Mouse (Mus musculus) limb, embryonic 14.5 days (tissue): Measurements from ENCODE around the gene Mgat3. TPM values are rescaled to one million over a fixed set of nuclear protein-coding genes. Genes with fewer than 3 reads are reported as not detected.

ENCODE experiments used
- ATAC-seq: fragments of 200-750 bp; cut with Nextera tagmentation; 2 replicates; pipeline ENCODE4 v1.8.0; 2017; ENCODE audit warnings: low read depth, moderate number of reproducible peaks, moderate TSS enrichment; ENCODE audit not compliant: low FRiP score
- DNase-seq: peaks from one replicate; pipeline ENCODE4 v3.0.0-alpha.2; 2015; ENCODE audit warnings: low spot score
- H3K27ac ChIP-seq: fragments of 300-500 bp; sonication (generic); replicated peaks from 2 replicates; pipeline ENCODE4 v1.5.1; 2014; ENCODE audit warnings: low read depth, mild to moderate bottlenecking, low read length, moderate library complexity, mixed read lengths
- H3K27me3 ChIP-seq: fragments of 300-500 bp; sonication (generic); 2 replicates; pipeline ENCODE4 v1.6.1; 2014; ENCODE audit warnings: low read length, mixed read lengths; ENCODE audit not compliant: control insufficient read depth, insufficient read depth
- H3K36me3 ChIP-seq: fragments of 300-500 bp; sonication (generic); 2 replicates; pipeline ENCODE4 v1.6.1; 2014; ENCODE audit warnings: mild to moderate bottlenecking, low read length, moderate library complexity, mixed read lengths; ENCODE audit not compliant: control insufficient read depth, insufficient read depth
- H3K4me1 ChIP-seq: fragments of 300-500 bp; sonication (generic); 2 replicates; pipeline ENCODE4 v1.6.1; 2014; ENCODE audit warnings: antibody characterized with exemption, low read length, mixed read lengths; ENCODE audit not compliant: control insufficient read depth, insufficient read depth
- H3K4me2 ChIP-seq: fragments of 300-500 bp; sonication (generic); replicated peaks from 2 replicates; pipeline ENCODE4 v1.6.1; 2014; ENCODE audit warnings: low read depth, mild to moderate bottlenecking, low read length, moderate library complexity; ENCODE audit not compliant: severe bottlenecking
- H3K4me3 ChIP-seq: fragments of 300-500 bp; sonication (generic); replicated peaks from 2 replicates; pipeline ENCODE4 v1.5.1; 2014; ENCODE audit warnings: low read length
- H3K9ac ChIP-seq: fragments of 300-500 bp; sonication (generic); 2 replicates; pipeline ENCODE4 v1.6.1; 2014; ENCODE audit warnings: mild to moderate bottlenecking, low read depth, low read length, moderate library complexity; ENCODE audit not compliant: severe bottlenecking
- H3K9me3 ChIP-seq: fragments of 300-500 bp; sonication (generic); 2 replicates; pipeline ENCODE4 v1.6.1; 2016; ENCODE audit warnings: low read length; ENCODE audit not compliant: control insufficient read depth
- POLR2A ChIP-seq: fragments of 200-500 bp; IDR thresholded peaks from 2 replicates; pipeline ENCODE4 v1.8.0; 2012; ENCODE audit warnings: inconsistent platforms, mild to moderate bottlenecking, moderate library complexity, borderline replicate concordance; ENCODE audit not compliant: insufficient read depth, insufficient read length; ENCODE audit errors: extremely low read depth
- WGBS: fragments of 180-500 bp; shearing (Covaris S2); extraction: QIAGEN DNeasy Blood & Tissue Kit; methylation state at CpG from one replicate; pipeline ENCODE4 v1.1.7; 2014; 5-methylcytosine and 5-hydroxymethylcytosine counted together
- polyA plus RNA-seq, 2 experiments: library from polyadenylated mRNA; depleted of rRNA in 1 of 2; stranded (reverse) in 1 of 2; unstranded in 1 of 2; fragments of >200 nt; fragmentation: Nextera tagmentation in 1 of 2; extraction: Ambion mirVana in 1 of 2; gene quantifications; 2 replicates each; pipeline versions ENCODE4 v1.2.1 to v1.2.3; 2012 to 2014

The Mgat3 gene
- polyA plus RNA-seq, 2 experiments = 6.7 to 18.1 TPM

GRCm38 (mm10) chr15:80232331-80232730 is 58.8 kb downstream of the Mgat3 start:
- Histone ChIP-seq H3K27me3 (no peaks in the 10 kb centered on the region), H3K9ac (no peak overlapping the region), H3K27ac (no peak overlapping the region), H3K4me3 (no peak overlapping the region), H3K9me3 (no peaks in the 10 kb centered on the region), H3K4me1 (peaks cover 5% of the 10 kb centered on the region; the same call in 1 of the 2 replicates), H3K36me3 (peaks cover 19% of the 10 kb centered on the region), H3K4me2 (no peak overlapping the region)
- TF ChIP-seq POLR2A = no peak
- ATAC-seq (no peak), DNase-seq (no peak)
- 82% methylated on average over 2 of the region's 2 CpGs for WGBS

- Histone ChIP-seq H3K4me1 (peaks cover 5% of the 10 kb centered on the region; the same call in 1 of the 2 replicates), H3K9ac (no peak overlapping the region), H3K4me3 (peak overlapping the region; percentile 96; the same call in 1 of the 2 replicates), H3K4me2 (peak overlapping the region; percentile 79), H3K36me3 (peaks cover 23% of the 10 kb centered on the region), H3K27me3 (no peaks in the 10 kb centered on the region), H3K9me3 (no peaks in the 10 kb centered on the region), H3K27ac (peak overlapping the region; percentile 71)
- DNase-seq = no peak
- TF ChIP-seq POLR2A = no peak
- ATAC-seq = no peak
- WGBS = 48% methylated on average over 4 of the region's 4 CpGs
These were observed 59.5 kb downstream of the Mgat3 start for GRCm38 (mm10) chr15:80233053-80233452.

- ATAC-seq (peak; percentile 98), DNase-seq (peak; percentile 98)
- Histone ChIP-seq H3K27ac (peak within 1 kb of the TSS; percentile 82), H3K9me3 (no peaks in the 10 kb centered on the region), H3K27me3 (no peaks in the 10 kb centered on the region), H3K4me1 (peaks cover 5% of the 10 kb centered on the region; the same call in 1 of the 2 replicates), H3K4me3 (peak within 1 kb of the TSS; percentile 96), H3K9ac (peak within 1 kb of the TSS; percentile 83), H3K4me2 (peak within 1 kb of the TSS; percentile 79), H3K36me3 (peaks cover 31% of the 10 kb centered on the region)
- TF ChIP-seq POLR2A = no peak
- 0% methylated on average over 55 of the region's 67 CpGs for WGBS
These were observed 60.4 kb downstream of the Mgat3 start, which contains the start of gene Mief1 for GRCm38 (mm10) chr15:80233733-80234509. Mief1 (plus strand) TSS chr15:80234018.

GRCm38 (mm10) chr15:80235535-80235934 is 62.0 kb downstream of the Mgat3 start, which contains the start of gene AC140267.1:
AC140267.1 (plus strand) TSS chr15:80235835.
- DNase-seq (no peak), ATAC-seq (no peak)
- Histone ChIP-seq H3K4me1 (peaks cover 5% of the 10 kb centered on the region; the same call in 1 of the 2 replicates), H3K4me3 (peak within 1 kb of the TSS; percentile 96), H3K9ac (peak within 1 kb of the TSS; percentile 83), H3K4me2 (peak within 1 kb of the TSS; percentile 79), H3K27ac (peak within 1 kb of the TSS; percentile 82; the same call in 1 of the 2 replicates), H3K27me3 (no peaks in the 10 kb centered on the region), H3K36me3 (peaks cover 37% of the 10 kb centered on the region), H3K9me3 (no peaks in the 10 kb centered on the region)
- TF ChIP-seq POLR2A = no peak
- WGBS = 98% methylated on average over 9 of the region's 9 CpGs

- DNase-seq (no peak), ATAC-seq (no peak)
- Histone ChIP-seq H3K4me2 (no peak overlapping the region), H3K9ac (no peak overlapping the region), H3K9me3 (no peaks in the 10 kb centered on the region), H3K4me3 (no peak overlapping the region), H3K27me3 (no peaks in the 10 kb centered on the region), H3K4me1 (no peaks in the 10 kb centered on the region; the same call in 1 of the 2 replicates), H3K27ac (no peak overlapping the region), H3K36me3 (peaks cover 85% of the 10 kb centered on the region)
- WGBS = 95% methylated on average over 12 of the region's 12 CpGs
- TF ChIP-seq POLR2A = no peak
These were observed 74.6 kb downstream of the Mgat3 start for GRCm38 (mm10) chr15:80248135-80248534.
